Mouse (Mus musculus) liver, embryonic 14.5 days (tissue): Measurements from ENCODE around the gene Apoa1. TPM values are rescaled to one million over a fixed set of nuclear protein-coding genes. Genes with fewer than 3 reads are reported as not detected.
A peak's percentile ranks its signal among the peaks of the same experiment; 100 is the strongest.

Source experiments
- ATAC-seq: fragments of 200-750 bp; cut with Nextera tagmentation; 2 replicates; pipeline ENCODE4 v1.8.0; 2017; ENCODE audit warnings: moderate number of reproducible peaks, mild to moderate bottlenecking, moderate library complexity; ENCODE audit not compliant: insufficient read depth
- DNase-seq, 3 experiments: peaks; one replicate each; pipeline ENCODE4 v3.0.0-alpha.2; 2012 to 2013; ENCODE audit warnings: low read depth in 3 of 3, low spot score in 3 of 3
- H3K27ac ChIP-seq: fragments of 300-500 bp; sonication (generic); 2 replicates; pipeline ENCODE4 v1.5.1; 2014; ENCODE audit warnings: moderate library complexity, mild to moderate bottlenecking, control low read depth, inconsistent platforms
- H3K27me3 ChIP-seq: fragments of 300-500 bp; sonication (generic); 2 replicates; pipeline ENCODE4 v1.6.1; 2014; ENCODE audit warnings: mild to moderate bottlenecking, low read length, moderate library complexity; ENCODE audit not compliant: control insufficient read depth, insufficient read depth
- H3K36me3 ChIP-seq: fragments of 300-500 bp; sonication (generic); replicated peaks from 2 replicates; pipeline ENCODE4 v1.6.1; 2014; ENCODE audit warnings: low read depth; ENCODE audit not compliant: control insufficient read depth, insufficient read depth
- H3K4me1 ChIP-seq, 2 experiments: fragments of 200-500 bp in 1 of 2; fragments of 300-500 bp in 1 of 2; sonication (generic) in 1 of 2; replicated peaks; 2 replicates each; pipeline ENCODE4 v1.6.1; 2012 to 2014; ENCODE audit warnings: antibody characterized with exemption in 1 of 2, inconsistent platforms in 1 of 2, low read length in 1 of 2; ENCODE audit not compliant: control insufficient read depth in 2 of 2, insufficient read depth in 2 of 2
- H3K4me2 ChIP-seq: fragments of 300-500 bp; sonication (generic); 2 replicates; pipeline ENCODE4 v1.6.1; 2014; ENCODE audit warnings: low read depth, mild to moderate bottlenecking, control low read depth, moderate library complexity
- H3K4me3 ChIP-seq, 2 experiments: fragments of 200-500 bp in 1 of 2; fragments of 300-500 bp in 1 of 2; sonication (generic) in 1 of 2; 2 replicates each; pipeline ENCODE4 v1.5.1; 2012 to 2014; ENCODE audit warnings: low read depth in 2 of 2, low read length in 2 of 2, mild to moderate bottlenecking in 2 of 2, control low read depth in 1 of 2, inconsistent platforms in 1 of 2, moderate library complexity in 1 of 2; ENCODE audit not compliant: insufficient read depth in 1 of 2
- H3K9ac ChIP-seq: fragments of 300-500 bp; sonication (generic); replicated peaks from 2 replicates; pipeline ENCODE4 v1.6.1; 2014; ENCODE audit warnings: mild to moderate bottlenecking, control low read depth, moderate library complexity
- H3K9me3 ChIP-seq: fragments of 300-500 bp; sonication (generic); 2 replicates; pipeline ENCODE4 v1.6.1; 2016; ENCODE audit warnings: low read length, mixed read lengths; ENCODE audit not compliant: control insufficient read depth
- CTCF ChIP-seq: IDR thresholded peaks from 2 replicates; pipeline ENCODE4 v1.5.1; 2016; ENCODE audit warnings: antibody characterized with exemption, low read depth, control low read depth
- EP300 ChIP-seq: IDR thresholded peaks from 2 replicates; pipeline ENCODE4 v1.6.1; 2016; ENCODE audit warnings: antibody characterized with exemption, low read depth
- WGBS: fragments of 180-500 bp; shearing (Covaris S2); extraction: QIAGEN DNeasy Blood & Tissue Kit; methylation state at CpG from one replicate; pipeline ENCODE4 v1.1.7; 2014; ENCODE audit not compliant: insufficient replicate concordance; 5-methylcytosine and 5-hydroxymethylcytosine counted together
- polyA plus RNA-seq, 2 experiments: library from polyadenylated mRNA; depleted of rRNA in 1 of 2; stranded (reverse) in 1 of 2; unstranded in 1 of 2; fragments of >200 nt; fragmentation: Nextera tagmentation in 1 of 2; extraction: Ambion mirVana in 1 of 2; gene quantifications; 2 replicates each; pipeline versions ENCODE4 v1.2.1 to v1.2.3; 2012 to 2014

Gene Apoa1
- polyA plus RNA-seq, 2 experiments: 1,404 to 3,278 TPM

DNA sequence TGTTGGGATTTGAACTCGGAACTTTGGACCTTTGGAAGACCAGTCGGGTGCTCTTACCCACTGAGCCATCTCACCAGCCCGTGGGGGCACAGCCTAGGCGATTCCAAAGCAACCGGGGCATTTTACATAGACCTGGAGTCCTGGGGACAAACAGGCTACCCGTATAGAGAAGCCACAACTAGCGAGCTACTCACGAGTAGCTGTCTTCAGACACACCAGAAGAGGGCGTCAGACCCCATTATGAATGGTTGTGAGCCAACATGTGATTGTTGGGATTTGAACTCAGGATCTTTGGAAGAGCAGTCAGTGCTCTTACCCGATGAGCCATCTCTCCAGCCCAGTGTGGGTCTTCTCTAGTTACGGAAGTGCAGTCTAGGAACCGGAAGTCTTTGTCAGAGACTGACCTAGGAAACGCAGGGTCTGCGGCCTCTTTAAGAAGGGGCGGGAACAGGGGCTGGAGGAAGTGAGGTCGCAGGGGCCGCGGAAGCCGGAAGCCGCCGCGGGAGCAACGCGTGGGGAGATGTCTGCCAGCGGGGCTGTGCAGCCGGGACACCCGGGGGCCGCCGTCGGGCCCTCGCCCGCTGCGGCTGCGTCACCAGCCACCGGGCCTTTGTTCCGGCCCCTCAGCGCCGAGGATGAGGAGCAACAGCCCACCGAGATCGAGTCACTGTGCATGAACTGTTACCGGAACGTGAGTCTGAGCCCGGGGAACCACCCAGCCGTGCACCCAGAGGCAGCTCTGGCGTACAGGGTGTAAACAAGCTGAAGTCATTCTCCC, 44.5 kb downstream of the Apoa1 start, which contains the start of gene Zpr1:
Gene Zpr1 (plus strand): TSS at position 388 of the 778 bp plus-strand sequence.
- peak; percentile 65 for TF ChIP-seq CTCF
- no peak for TF ChIP-seq EP300
- Histone ChIP-seq H3K27me3 (no peaks in the 10 kb centered on the region), H3K9me3 (no peaks in the 10 kb centered on the region), H3K36me3 (peaks cover 28% of the 10 kb centered on the region), H3K9ac (peak within 1 kb of the TSS; percentile 75), H3K4me1 (peaks cover 7 to 9% of the 10 kb centered on the region in 2 experiments; a peak in 3 of 4 replicates), H3K4me2 (peak within 1 kb of the TSS; percentile 73), H3K27ac (peak within 1 kb of the TSS; percentile 11; the same call in 1 of the 2 replicates), H3K4me3 (peak within 1 kb of the TSS; percentile 88 to 92)
- ATAC-seq (peak; percentile 91), DNase-seq (peak; percentile 83 to 87 (median 83))
- 3% methylated on average over 45 of the region's 45 CpGs for WGBS

- TF ChIP-seq CTCF (no peak), EP300 (no peak)
- Histone ChIP-seq H3K9ac (no peak overlapping the region), H3K9me3 (no peaks in the 10 kb centered on the region), H3K27me3 (no peaks in the 10 kb centered on the region), H3K27ac (no peak overlapping the region), H3K36me3 (peaks cover 33% of the 10 kb centered on the region), H3K4me1 (peaks cover 7 to 9% of the 10 kb centered on the region in 2 experiments; a peak in 3 of 4 replicates), H3K4me3 (no peak overlapping the region; a peak in 1 of 4 replicates), H3K4me2 (peak overlapping the region; percentile 73)
- DNase-seq (no peak), ATAC-seq (no peak)
- WGBS: 63% methylated on average over 9 of the region's 9 CpGs
These were observed 46.1 kb downstream of the Apoa1 start for GRCm38 (mm10) chr9:46274494-46274893.

Other genes with a start within 250 kb of the Apoa1 start
- gene Pafah1b2, start 215.9 kb upstream of the Apoa1 start, polyA plus RNA-seq (2012; rRNA removed): 13.2 and 23.1 TPM in 2 replicates
- gene Pafah1b2, start 215.9 kb upstream of the Apoa1 start, polyA plus RNA-seq (2014; fragmentation: Nextera tagmentation; extraction: Ambion mirVana): 59.6 and 65.6 TPM in 2 replicates
- gene Sik3, start 215.8 kb upstream of the Apoa1 start, polyA plus RNA-seq (2012; rRNA removed): 3.0 and 4.1 TPM in 2 replicates
- 2.1 and 2.4 TPM in 2 replicates for gene Sik3, start 215.8 kb upstream of the Apoa1 start, polyA plus RNA-seq (2014; fragmentation: Nextera tagmentation; extraction: Ambion mirVana)
- gene Apoc3, start 7.1 kb downstream of the Apoa1 start, polyA plus RNA-seq (2012; rRNA removed): 2.7 and 3.4 TPM in 2 replicates
- 4.1 and 5.8 TPM in 2 replicates for gene Apoc3, start 7.1 kb downstream of the Apoa1 start, polyA plus RNA-seq (2014; fragmentation: Nextera tagmentation; extraction: Ambion mirVana)
- 0.02 TPM in 1 of 2 replicates, not detected in the other for gene Apoa4, start 12.1 kb downstream of the Apoa1 start, polyA plus RNA-seq (2012; rRNA removed)
- not detected in 2 replicates for gene Apoa4, start 12.1 kb downstream of the Apoa1 start, polyA plus RNA-seq (2014; fragmentation: Nextera tagmentation; extraction: Ambion mirVana)
- gene Apoa5, start 40.1 kb downstream of the Apoa1 start, polyA plus RNA-seq (2012; rRNA removed): 0.47 and 0.54 TPM in 2 replicates
- gene Apoa5, start 40.1 kb downstream of the Apoa1 start, polyA plus RNA-seq (2014; fragmentation: Nextera tagmentation; extraction: Ambion mirVana): 1.1 and 1.2 TPM in 2 replicates
- gene Zpr1, start 44.5 kb downstream of the Apoa1 start, polyA plus RNA-seq (2012; rRNA removed): 11.5 and 16.4 TPM in 2 replicates
- 28.1 and 28.6 TPM in 2 replicates for gene Zpr1, start 44.5 kb downstream of the Apoa1 start, polyA plus RNA-seq (2014; fragmentation: Nextera tagmentation; extraction: Ambion mirVana)
- 3.8 and 4.5 TPM in 2 replicates for gene Bud13, start 54.4 kb downstream of the Apoa1 start, polyA plus RNA-seq (2012; rRNA removed)
- 5.5 and 6.2 TPM in 2 replicates for gene Bud13, start 54.4 kb downstream of the Apoa1 start, polyA plus RNA-seq (2014; fragmentation: Nextera tagmentation; extraction: Ambion mirVana)
- gene 4931429L15Rik, start 91.4 kb downstream of the Apoa1 start, polyA plus RNA-seq (2012; rRNA removed): not detected in 2 replicates
- gene 4931429L15Rik, start 91.4 kb downstream of the Apoa1 start, polyA plus RNA-seq (2014; fragmentation: Nextera tagmentation; extraction: Ambion mirVana): not detected in 2 replicates